Mouse (Mus musculus) heart, adult 2 months (tissue): ENCODE measurements around the gene Gm49358.

Source experiments
- CTCF ChIP-seq: fragments of 200-600 bp; IDR thresholded peaks from 2 replicates; pipeline ENCODE4 v1.8.1; 2022; ENCODE audit warnings: antibody characterized with exemption, mild to moderate bottlenecking, moderate library complexity
- EP300 ChIP-seq: fragments of 200-500 bp; IDR thresholded peaks from 2 replicates; pipeline ENCODE4 v1.6.1; 2011; ENCODE audit warnings: low read depth, low read length, control low read depth; ENCODE audit not compliant: insufficient read depth
- POLR2A ChIP-seq: fragments of 200-500 bp; IDR thresholded peaks from 2 replicates; pipeline ENCODE4 v1.6.1; 2011; ENCODE audit warnings: mild to moderate bottlenecking, low read depth, low read length, control low read depth; ENCODE audit not compliant: insufficient read depth

DNA sequence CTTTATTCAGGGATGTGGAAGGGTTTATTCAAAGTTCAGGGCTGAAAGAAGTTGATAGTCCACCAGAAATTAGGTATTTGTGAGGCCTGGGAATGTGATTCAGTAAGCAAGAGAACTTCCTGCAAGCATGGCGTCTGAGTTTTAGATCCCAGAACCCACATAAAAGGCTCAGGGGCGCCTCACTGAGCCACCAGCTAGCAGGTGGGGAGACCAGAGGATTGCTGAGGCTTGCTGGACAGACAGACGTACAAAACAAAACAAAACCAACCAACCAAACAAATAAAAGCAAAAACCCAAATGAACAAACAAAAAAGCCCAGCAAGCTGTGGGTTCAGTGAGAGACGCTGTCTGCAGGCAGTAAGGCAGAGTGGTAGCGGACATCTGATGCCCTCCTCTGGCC is 18.9 kb downstream of the Gm49358 start:
- TF ChIP-seq POLR2A (no peak), CTCF (no peak), EP300 (no peak)
